Mouse (Mus musculus) liver, embryonic 14.5 days (tissue): ENCODE data around the gene Hsdl2. TPM values are rescaled to one million over a fixed set of nuclear protein-coding genes. Genes with fewer than 3 reads are reported as not detected.

Experiments used
- ATAC-seq: fragments of 200-750 bp; cut with Nextera tagmentation; 2 replicates; pipeline ENCODE4 v1.8.0; 2017; ENCODE audit warnings: moderate number of reproducible peaks, mild to moderate bottlenecking, moderate library complexity; ENCODE audit not compliant: insufficient read depth
- DNase-seq, 3 experiments: peaks; one replicate each; pipeline ENCODE4 v3.0.0-alpha.2; 2012 to 2013; ENCODE audit warnings: low read depth in 3 of 3, low spot score in 3 of 3
- H3K27ac ChIP-seq: fragments of 300-500 bp; sonication (generic); 2 replicates; pipeline ENCODE4 v1.5.1; 2014; ENCODE audit warnings: moderate library complexity, mild to moderate bottlenecking, control low read depth, inconsistent platforms
- H3K27me3 ChIP-seq: fragments of 300-500 bp; sonication (generic); 2 replicates; pipeline ENCODE4 v1.6.1; 2014; ENCODE audit warnings: mild to moderate bottlenecking, low read length, moderate library complexity; ENCODE audit not compliant: control insufficient read depth, insufficient read depth
- H3K36me3 ChIP-seq: fragments of 300-500 bp; sonication (generic); replicated peaks from 2 replicates; pipeline ENCODE4 v1.6.1; 2014; ENCODE audit warnings: low read depth; ENCODE audit not compliant: control insufficient read depth, insufficient read depth
- H3K4me1 ChIP-seq, 2 experiments: fragments of 200-500 bp in 1 of 2; fragments of 300-500 bp in 1 of 2; sonication (generic) in 1 of 2; replicated peaks; 2 replicates each; pipeline ENCODE4 v1.6.1; 2012 to 2014; ENCODE audit warnings: antibody characterized with exemption in 1 of 2, inconsistent platforms in 1 of 2, low read length in 1 of 2; ENCODE audit not compliant: control insufficient read depth in 2 of 2, insufficient read depth in 2 of 2
- H3K4me2 ChIP-seq: fragments of 300-500 bp; sonication (generic); 2 replicates; pipeline ENCODE4 v1.6.1; 2014; ENCODE audit warnings: low read depth, mild to moderate bottlenecking, control low read depth, moderate library complexity
- H3K4me3 ChIP-seq, 2 experiments: fragments of 200-500 bp in 1 of 2; fragments of 300-500 bp in 1 of 2; sonication (generic) in 1 of 2; 2 replicates each; pipeline ENCODE4 v1.5.1; 2012 to 2014; ENCODE audit warnings: low read depth in 2 of 2, low read length in 2 of 2, mild to moderate bottlenecking in 2 of 2, control low read depth in 1 of 2, inconsistent platforms in 1 of 2, moderate library complexity in 1 of 2; ENCODE audit not compliant: insufficient read depth in 1 of 2
- H3K9ac ChIP-seq: fragments of 300-500 bp; sonication (generic); replicated peaks from 2 replicates; pipeline ENCODE4 v1.6.1; 2014; ENCODE audit warnings: mild to moderate bottlenecking, control low read depth, moderate library complexity
- H3K9me3 ChIP-seq: fragments of 300-500 bp; sonication (generic); 2 replicates; pipeline ENCODE4 v1.6.1; 2016; ENCODE audit warnings: low read length, mixed read lengths; ENCODE audit not compliant: control insufficient read depth
- CTCF ChIP-seq: IDR thresholded peaks from 2 replicates; pipeline ENCODE4 v1.5.1; 2016; ENCODE audit warnings: antibody characterized with exemption, low read depth, control low read depth
- EP300 ChIP-seq: IDR thresholded peaks from 2 replicates; pipeline ENCODE4 v1.6.1; 2016; ENCODE audit warnings: antibody characterized with exemption, low read depth
- WGBS: fragments of 180-500 bp; shearing (Covaris S2); extraction: QIAGEN DNeasy Blood & Tissue Kit; methylation state at CpG from one replicate; pipeline ENCODE4 v1.1.7; 2014; ENCODE audit not compliant: insufficient replicate concordance; 5-methylcytosine and 5-hydroxymethylcytosine counted together
- polyA plus RNA-seq, 2 experiments: library from polyadenylated mRNA; depleted of rRNA in 1 of 2; stranded (reverse) in 1 of 2; unstranded in 1 of 2; fragments of >200 nt; fragmentation: Nextera tagmentation in 1 of 2; extraction: Ambion mirVana in 1 of 2; gene quantifications; 2 replicates each; pipeline versions ENCODE4 v1.2.1 to v1.2.3; 2012 to 2014

Hsdl2 gene
- polyA plus RNA-seq, 2 experiments: 10.4 to 16.3 TPM

- ATAC-seq: no peak
- Histone ChIP-seq H3K27me3 (no peaks in the 10 kb centered on the region), H3K9me3 (no peaks in the 10 kb centered on the region), H3K4me3 (no peak overlapping the region), H3K4me1 (peaks cover 7 to 23% of the 10 kb centered on the region in 2 experiments), H3K27ac (peak overlapping the region; percentile 20; the same call in 1 of the 2 replicates), H3K36me3 (no peaks in the 10 kb centered on the region), H3K9ac (no peak overlapping the region), H3K4me2 (peak overlapping the region; percentile 19)
- no peak for TF ChIP-seq CTCF
- TF ChIP-seq EP300: no peak
- no peak for DNase-seq
- WGBS: 51% methylated on average over 2 of the region's 2 CpGs
These were observed 36.7 kb upstream of the Hsdl2 start for GRCm38 (mm10) chr4:59544654-59545053.

GRCm38 (mm10) chr4:59546285-59547071 is 34.9 kb upstream of the Hsdl2 start:
- Histone ChIP-seq H3K4me1 (peaks cover 9 to 20% of the 10 kb centered on the region in 2 experiments), H3K27me3 (no peaks in the 10 kb centered on the region), H3K4me2 (peak overlapping the region; percentile 96), H3K4me3 (peak overlapping the region; percentile 74 to 88), H3K27ac (peak overlapping the region; percentile 96; the same call in 1 of the 2 replicates), H3K36me3 (no peaks in the 10 kb centered on the region), H3K9me3 (no peaks in the 10 kb centered on the region), H3K9ac (peak overlapping the region; percentile 99)
- ATAC-seq: no peak
- 26% methylated on average over 7 of the region's 7 CpGs for WGBS
- TF ChIP-seq EP300 (no peak), CTCF (no peak)
- DNase-seq: no peak

GRCm38 (mm10) chr4:59547136-59547889 is 34.0 kb upstream of the Hsdl2 start:
- DNase-seq: peak; percentile 58 to 67 (median 61)

GRCm38 (mm10) chr4:59548011-59548559 is 33.3 kb upstream of the Hsdl2 start:
- Histone ChIP-seq H3K4me3 (peak overlapping the region; percentile 74 to 88), H3K4me1 (peaks cover 12 to 18% of the 10 kb centered on the region in 2 experiments), H3K27me3 (no peaks in the 10 kb centered on the region), H3K9me3 (no peaks in the 10 kb centered on the region), H3K4me2 (peak overlapping the region; percentile 96), H3K27ac (peak overlapping the region; percentile 96), H3K36me3 (no peaks in the 10 kb centered on the region), H3K9ac (peak overlapping the region; percentile 99)
- under 1% methylated on average over 18 of the region's 18 CpGs for WGBS
- TF ChIP-seq CTCF (no peak), EP300 (no peak)
- no peak for DNase-seq
- ATAC-seq: no peak

More at GRCm38 (mm10) chr4:59547136-59547889, 34.0 kb upstream of the Hsdl2 start:
- peak overlapping the region; percentile 99 for H3K9ac ChIP-seq
- TF ChIP-seq CTCF (no peak), EP300 (0 out of 2 replicates have a peak, but pooled peaks have one; percentile 15)
- peaks cover 10 to 18% of the 10 kb centered on the region in 2 experiments for H3K4me1 ChIP-seq
- H3K9me3 ChIP-seq: no peaks in the 10 kb centered on the region
- no peak for ATAC-seq
- H3K27me3 ChIP-seq: no peaks in the 10 kb centered on the region
- peak overlapping the region; percentile 96 for H3K27ac ChIP-seq
- peak overlapping the region; percentile 96 for H3K4me2 ChIP-seq
- no peaks in the 10 kb centered on the region for H3K36me3 ChIP-seq
- WGBS: 13% methylated on average over 11 of the region's 11 CpGs
- H3K4me3 ChIP-seq: peak overlapping the region; percentile 74 to 88
